13 mouse cellular contexts compared by ENCODE assay signal in genomic region chr11:118927081-118927480, GRCm38 (mm10). TPM values are rescaled to one million over a fixed set of nuclear protein-coding genes. Genes with fewer than 3 reads are reported as not detected.
DNase-seq lines count a peak whose midpoint lies in the region; ATAC-seq lines count a peak whose summit lies in the region.
"Had no signal": no experiment of that assay in that cellular context is flagged by ENCODE, and none has a peak within 500 bp of the region (broad histone marks: within the 10 kb centered on the region; RNA-seq: fewer than 3 reads in every experiment).

No protein-coding gene starts in this region.

- peak; percentile 50 for DNase-seq in hindbrain, embryonic 11.5 days (ENCODE audit: low spot score)
- peak; percentile 61 for DNase-seq in testis, postnatal 10 days (ENCODE audit: low spot score)
- no peak for DNase-seq in testis, postnatal 14 days (ENCODE audit: low spot score)
- DNase-seq in embryonic facial prominence, embryonic 11.5 days (ENCODE audit: low spot score) = peak; percentile 76
- peak; percentile 28 for DNase-seq in yolk sac, embryonic 10.5 days (ENCODE audit: low spot score)
- DNase-seq in cerebellum, postnatal 14 days = no peak
- DNase-seq in cerebellum, adult 9-10 months = no peak
- DNase-seq: cerebellum, adult 9-11 months; gastrocnemius, adult 2 months had no signal

- no peaks in the 10 kb centered on the region for H3K9me3 ChIP-seq in hindbrain, embryonic 11.5 days (ENCODE audit: control insufficient read depth, low read length)
- 0 out of 2 replicates have a peak, but pooled peaks cover 4% of the 10 kb centered on the region for H3K9me3 ChIP-seq in hindbrain, embryonic 13.5 days
- no peaks in the 10 kb centered on the region for H3K9me3 ChIP-seq in embryonic facial prominence, embryonic 11.5 days (replicated peaks; ENCODE audit: control insufficient read depth, low read length)
- H3K9me3 ChIP-seq: intestine, embryonic 15.5 days; limb, embryonic 12.5 days had no signal

- no peaks in the 10 kb centered on the region for H3K27me3 ChIP-seq in hindbrain, embryonic 11.5 days (ENCODE audit: control insufficient read depth, insufficient read depth, low read length)
- no peaks in the 10 kb centered on the region for H3K27me3 ChIP-seq in hindbrain, embryonic 13.5 days
- H3K27me3 ChIP-seq in embryonic facial prominence, embryonic 11.5 days (ENCODE audit: control insufficient read depth, insufficient read depth, low read length) = no peaks in the 10 kb centered on the region
- H3K27me3 ChIP-seq: intestine, embryonic 15.5 days; midbrain, embryonic 13.5 days had no signal

- no peak overlapping the region for H3K4me3 ChIP-seq in hindbrain, embryonic 11.5 days (ENCODE audit: low read depth, low read length)
- no peak overlapping the region for H3K4me3 ChIP-seq in hindbrain, embryonic 13.5 days
- no peak overlapping the region for H3K4me3 ChIP-seq in embryonic facial prominence, embryonic 11.5 days (ENCODE audit: low read depth, low read length)
- H3K4me3 ChIP-seq: gastrocnemius, adult 2 months; intestine, embryonic 15.5 days; limb, embryonic 12.5 days; midbrain, embryonic 13.5 days had no signal

- no peaks in the 10 kb centered on the region for H3K36me3 ChIP-seq in hindbrain, embryonic 11.5 days (ENCODE audit: control insufficient read depth, insufficient read depth, low read length)
- H3K36me3 ChIP-seq in hindbrain, embryonic 13.5 days = no peaks in the 10 kb centered on the region
- H3K36me3 ChIP-seq in embryonic facial prominence, embryonic 11.5 days (replicated peaks; ENCODE audit: control insufficient read depth, insufficient read depth, low read depth, low read length) = no peaks in the 10 kb centered on the region
- H3K36me3 ChIP-seq: intestine, embryonic 15.5 days; limb, embryonic 12.5 days; midbrain, embryonic 13.5 days had no signal

- H3K4me1 ChIP-seq in hindbrain, embryonic 11.5 days (replicated peaks; ENCODE audit: control insufficient read depth, insufficient read depth, low read length) = no peaks in the 10 kb centered on the region
- H3K4me1 ChIP-seq in hindbrain, embryonic 13.5 days (replicated peaks) = 0 out of 2 replicates have a peak, but pooled peaks cover 4% of the 10 kb centered on the region
- H3K4me1 ChIP-seq in embryonic facial prominence, embryonic 11.5 days (ENCODE audit: control insufficient read depth, insufficient read depth, low read length) = no peaks in the 10 kb centered on the region
- H3K4me1 ChIP-seq: intestine, embryonic 15.5 days; limb, embryonic 12.5 days had no signal

- H3K4me2 ChIP-seq in hindbrain, embryonic 11.5 days (replicated peaks; ENCODE audit: low read depth, low read length) = no peak overlapping the region
- no peak overlapping the region for H3K4me2 ChIP-seq in hindbrain, embryonic 13.5 days
- no peak overlapping the region for H3K4me2 ChIP-seq in embryonic facial prominence, embryonic 11.5 days (ENCODE audit: low read depth, low read length)
- H3K4me2 ChIP-seq: intestine, embryonic 15.5 days; limb, embryonic 12.5 days; midbrain, embryonic 13.5 days had no signal

- H3K27ac ChIP-seq in hindbrain, embryonic 11.5 days (ENCODE audit: low read depth, low read length) = no peak overlapping the region
- H3K27ac ChIP-seq in hindbrain, embryonic 13.5 days = no peak overlapping the region
- no peak overlapping the region for H3K27ac ChIP-seq in embryonic facial prominence, embryonic 11.5 days (replicated peaks; ENCODE audit: low read depth, low read length)
- H3K27ac ChIP-seq: gastrocnemius, adult 2 months; intestine, embryonic 15.5 days; limb, embryonic 12.5 days; midbrain, embryonic 13.5 days had no signal

- 10% methylated on average over 5 of the region's 5 CpGs for WGBS in hindbrain, embryonic 11.5 days
- WGBS in hindbrain, embryonic 13.5 days = 12% methylated on average over 5 of the region's 5 CpGs
- 4% methylated on average over 5 of the region's 5 CpGs for WGBS in embryonic facial prominence, embryonic 11.5 days

- no peak for ATAC-seq in hindbrain, embryonic 11.5 days (ENCODE audit: low FRiP score)
- ATAC-seq in hindbrain, embryonic 13.5 days (ENCODE audit: low FRiP score) = no peak
- ATAC-seq in embryonic facial prominence, embryonic 11.5 days (replicated peaks; ENCODE audit: insufficient number of reproducible peaks, low FRiP score, low TSS enrichment, low read depth) = no peak
- ATAC-seq: intestine, embryonic 15.5 days; midbrain, embryonic 13.5 days had no signal

- H3K9ac ChIP-seq in hindbrain, embryonic 11.5 days (ENCODE audit: low read depth, low read length) = no peak overlapping the region
- no peak overlapping the region for H3K9ac ChIP-seq in hindbrain, embryonic 13.5 days
- H3K9ac ChIP-seq in embryonic facial prominence, embryonic 11.5 days (replicated peaks; ENCODE audit: low read length) = no peak overlapping the region
- H3K9ac ChIP-seq: intestine, embryonic 15.5 days; limb, embryonic 12.5 days; midbrain, embryonic 13.5 days had no signal

RNA-seq across cellular contexts. Expression of gene Rbfox3, which starts 15.7 kb away (rescaled TPM):
- 11.7 and 12.6 TPM in 2 replicates for polyA plus RNA-seq in hindbrain, embryonic 11.5 days (2014; fragmentation: Nextera tagmentation; extraction: Ambion mirVana)
- 54.3 and 55.2 TPM in 2 replicates for polyA plus RNA-seq in hindbrain, embryonic 13.5 days (2015; fragmentation: Nextera tagmentation; extraction: Ambion mirVana)
- polyA plus RNA-seq in embryonic facial prominence, embryonic 11.5 days (2014; fragmentation: Nextera tagmentation; extraction: Ambion mirVana) = 2.5 and 2.7 TPM in 2 replicates

Comparison
In these comparisons a context has a peak if more than half of its experiments do, and no peak if none do; other contexts are left out.
1. DNase-seq: peak in hindbrain, embryonic 11.5 days (single experiment), testis, postnatal 10 days (single experiment), embryonic facial prominence, embryonic 11.5 days (single experiment) and yolk sac, embryonic 10.5 days (single experiment); none in testis, postnatal 14 days (single experiment), cerebellum, postnatal 14 days (0 of 2) and cerebellum, adult 9-10 months (single experiment).